Mouse (Mus musculus): ENCODE results near the gene Hmcn2.

DNA sequence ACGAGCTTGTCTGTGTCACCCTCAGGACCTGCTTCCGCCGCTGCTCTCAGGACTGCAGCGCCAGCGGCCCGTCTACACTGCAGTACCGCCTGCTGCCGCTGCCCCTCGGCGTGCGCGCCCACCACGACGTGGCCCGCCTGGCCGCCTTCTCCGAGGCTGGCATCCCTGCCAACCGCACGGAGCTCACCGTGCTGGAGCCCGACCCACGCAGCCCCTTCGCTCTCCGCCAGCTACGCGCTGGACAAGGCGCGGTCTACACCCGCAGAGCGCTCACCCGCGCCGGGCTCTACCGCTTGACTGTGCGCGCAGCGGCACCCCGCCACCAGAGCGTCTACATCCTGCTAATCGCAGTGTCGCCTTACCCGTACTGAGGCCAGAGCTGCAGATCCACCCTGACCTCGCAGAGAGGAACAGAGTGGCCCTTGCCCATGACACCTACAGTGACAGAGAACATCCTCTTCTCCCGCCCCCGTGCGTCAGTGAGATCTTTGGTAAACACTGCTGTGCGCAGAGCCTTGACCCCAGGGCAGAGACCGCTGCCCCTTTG is 145.9 kb downstream of the Hmcn2 start:
- TF ChIP-seq POLR2A (IDR thresholded peaks at IDR 0.05; ENCODE audit: low read depth, low read length) (0 out of 2 replicates have a peak, but pooled peaks have one; percentile 9), CTCF (IDR thresholded peaks at IDR 0.05; ENCODE audit: extremely low read depth, insufficient read length, insufficient replicate concordance, low read depth, low read length) (peak; percentile 25; the same call in 1 of the 2 replicates)
